Mouse (Mus musculus) CD4-positive, CD25-positive, alpha-beta regulatory T cell, adult 4 months (primary cell): ENCODE results near the gene Map10. TPM values are rescaled to one million over a fixed set of nuclear protein-coding genes. Genes with fewer than 3 reads are reported as not detected.

Experiments used
- ATAC-seq: one replicate; pipeline ENCODE4 v1.8.0; 2017
- polyA plus RNA-seq, 2 experiments: library from polyadenylated mRNA; unstranded; fragments of 100-300 nt; shearing (Covaris generic); gene quantifications; one replicate each; pipeline ENCODE4 v1.2.1; 2017

Gene Map10
- polyA plus RNA-seq, 2 experiments from 2014 or later, result 0.24 TPM; not detected in 1

DNA sequence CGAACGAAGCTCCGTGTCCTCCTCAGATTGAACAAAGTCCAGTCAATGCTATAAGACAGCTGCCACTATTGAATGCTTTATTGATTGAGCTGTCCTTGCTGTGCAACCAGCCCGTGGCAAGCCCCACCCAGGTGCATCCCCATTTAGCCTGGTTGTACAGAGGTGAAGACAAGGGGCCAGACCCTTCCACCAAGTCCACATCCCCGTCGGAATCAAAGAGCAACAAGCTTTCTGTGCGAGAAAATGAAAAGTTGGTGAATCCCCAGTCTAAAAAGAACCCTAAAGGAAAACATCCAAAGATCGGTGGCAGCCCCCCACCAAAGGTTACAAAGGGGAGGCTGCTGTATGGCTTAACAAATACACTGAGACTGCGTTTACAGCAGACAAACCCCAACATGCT, 1.3 kb downstream of the Map10 start:
- ATAC-seq, result no peak

- no peak for ATAC-seq
Measured at GRCm38 (mm10) chr8:125671371-125671770, 1.8 kb downstream of the Map10 start.

DNA sequence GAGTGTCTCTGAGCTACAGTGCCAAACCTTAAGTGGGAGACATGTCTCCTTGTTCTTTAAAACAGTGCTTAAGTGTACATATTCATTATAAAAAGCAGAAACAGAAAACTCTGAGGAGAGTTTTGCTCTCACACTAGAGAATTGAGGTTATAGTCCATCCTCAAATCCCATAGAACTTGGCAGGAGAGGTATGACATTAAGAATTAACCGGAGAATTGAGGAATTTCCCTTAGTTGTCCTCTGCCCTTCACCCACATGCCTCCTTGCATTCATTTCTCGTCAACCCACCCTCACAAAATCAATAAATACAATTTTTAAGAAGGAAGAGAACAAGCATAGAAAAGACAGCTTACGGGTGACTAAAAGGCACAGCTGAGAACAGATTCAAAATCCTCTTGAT, 6.2 kb downstream of the Map10 start:
- ATAC-seq, result no peak

DNA sequence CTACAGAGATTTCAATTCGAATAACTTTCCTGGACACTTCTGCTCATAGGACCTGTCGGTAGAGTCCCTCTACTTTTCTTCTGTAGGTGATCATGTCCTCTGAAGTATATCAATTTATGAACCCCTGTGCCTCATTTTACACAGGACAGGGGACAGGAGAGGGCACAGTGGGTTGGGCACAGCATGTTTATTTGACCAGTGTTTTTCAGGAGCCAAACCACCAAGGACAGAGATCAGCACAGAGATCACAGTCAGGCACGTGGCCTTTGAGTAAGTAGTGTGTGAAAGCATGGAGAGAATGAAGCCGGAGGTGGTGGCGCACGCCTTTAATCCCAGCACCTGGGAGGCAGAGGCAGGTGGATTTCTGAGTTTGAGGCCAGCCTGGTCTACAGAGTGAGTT, 7.9 kb downstream of the Map10 start:
- no peak for ATAC-seq

DNA sequence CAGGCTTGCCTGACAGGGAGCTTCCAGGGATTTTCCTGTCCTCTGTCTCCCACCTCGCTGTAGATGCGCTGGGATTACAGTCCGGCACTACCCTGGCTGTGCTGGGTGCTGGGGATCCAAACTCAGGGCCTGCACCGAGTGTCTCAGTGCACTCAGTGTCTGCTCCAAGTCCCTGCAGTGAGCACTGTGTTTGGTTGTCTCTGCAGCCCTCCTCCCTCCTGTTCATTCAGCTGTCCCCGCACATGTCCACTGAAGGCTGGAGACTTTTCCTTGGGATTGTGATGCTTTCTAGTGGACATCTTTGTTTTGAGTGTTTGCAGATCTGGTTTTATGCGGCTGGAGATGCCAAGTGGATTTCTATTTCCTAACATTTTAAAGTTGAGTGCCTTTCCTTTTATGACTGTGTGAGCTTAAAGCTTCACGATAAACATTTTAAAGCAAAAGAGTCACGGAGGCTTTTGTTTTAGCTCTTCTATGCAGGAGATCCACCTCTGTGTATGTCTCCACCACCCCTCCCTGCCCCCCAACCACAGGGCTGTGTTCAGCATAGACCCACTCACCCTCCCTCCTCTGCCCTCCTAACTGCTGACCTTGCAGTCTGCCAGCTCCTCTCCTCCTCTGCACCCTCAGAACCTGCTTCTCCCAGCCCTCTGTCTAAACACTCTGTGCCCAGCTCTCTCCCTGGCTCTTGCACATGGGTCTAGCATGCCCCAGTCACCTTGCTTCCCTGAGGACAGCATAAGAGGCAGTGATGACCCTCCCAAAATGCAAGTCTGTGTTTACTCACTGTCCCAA, 9.4 kb downstream of the Map10 start:
- no peak for ATAC-seq

GRCm38 (mm10) chr8:125680851-125681408, 11.3 kb downstream of the Map10 start:
- peak; percentile 11 for ATAC-seq

DNA sequence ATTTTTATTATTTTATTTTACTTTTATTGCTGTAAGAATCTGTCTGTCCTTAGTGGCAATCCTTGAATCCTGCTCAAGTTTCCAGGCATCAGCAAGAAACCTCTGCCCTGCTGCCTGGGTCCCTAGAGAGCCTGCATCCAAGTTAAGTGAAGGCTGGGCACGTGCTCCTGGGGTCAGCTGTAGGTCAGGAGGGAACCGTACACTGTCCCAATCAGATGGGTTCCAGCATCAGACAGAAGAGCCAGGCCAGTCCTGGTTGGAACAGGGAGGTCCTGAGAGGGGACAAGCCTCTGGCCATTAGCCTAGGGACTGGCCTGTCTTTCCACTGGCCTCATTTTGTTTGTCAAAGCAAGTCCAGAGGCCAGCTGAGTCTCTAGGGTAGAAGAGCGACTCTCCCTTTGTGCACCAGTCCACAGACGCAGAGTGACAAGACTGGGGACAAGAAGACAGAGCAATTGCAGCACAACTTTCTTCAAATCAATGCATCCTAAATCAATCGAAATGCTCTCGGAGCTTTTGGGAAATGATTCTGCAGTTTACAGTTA, 15.7 kb downstream of the Map10 start:
- ATAC-seq, result no peak

GRCm38 (mm10) chr8:125686221-125686865, 16.7 kb downstream of the Map10 start:
- no peak for ATAC-seq

GRCm38 (mm10) chr8:125690166-125690915, 20.7 kb downstream of the Map10 start:
- ATAC-seq, result no peak

GRCm38 (mm10) chr8:125690961-125691360, 21.3 kb downstream of the Map10 start:
- no peak for ATAC-seq

GRCm38 (mm10) chr8:125692447-125692846, 22.8 kb downstream of the Map10 start:
- no peak for ATAC-seq

DNA sequence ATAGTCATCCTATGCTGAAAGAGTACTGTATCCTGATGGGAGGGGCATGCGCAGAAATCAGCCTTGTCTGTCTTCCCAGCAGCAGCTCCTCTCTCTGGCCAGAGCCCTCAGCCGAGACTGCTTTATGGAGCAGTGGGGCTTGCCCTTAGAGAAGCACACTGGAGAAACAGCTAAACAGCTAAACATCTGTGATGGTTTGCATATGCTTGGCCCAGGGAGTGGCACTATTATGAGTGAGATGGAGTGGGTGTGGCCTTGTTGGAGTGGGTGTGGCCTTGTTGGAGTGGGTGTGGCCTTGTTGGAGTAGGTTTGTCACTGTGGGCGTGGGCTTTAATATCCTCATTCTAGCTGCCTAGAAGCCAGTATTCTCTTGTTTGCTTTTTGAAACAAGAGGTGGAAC, 23.6 kb downstream of the Map10 start:
- ATAC-seq, result no peak

DNA sequence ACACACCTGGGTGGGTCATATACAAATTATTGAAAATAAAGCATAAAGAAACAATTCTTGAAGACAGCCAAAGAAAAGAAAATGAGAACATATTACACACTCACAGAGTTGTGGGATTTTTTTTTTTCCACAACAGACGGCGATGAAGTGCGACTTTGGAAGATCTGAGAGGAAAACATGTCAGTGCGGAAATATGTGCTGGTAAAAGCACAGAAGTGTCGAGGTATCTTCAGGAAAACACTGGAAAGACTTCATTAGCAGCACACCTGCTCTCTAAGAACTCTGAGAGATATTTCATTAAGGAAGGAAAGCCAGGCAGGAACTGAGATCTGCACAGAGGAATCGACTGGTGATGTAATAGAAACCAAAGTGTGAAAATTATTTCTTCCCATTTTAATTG, 26.3 kb downstream of the Map10 start:
- no peak for ATAC-seq

- ATAC-seq, result no peak
Measured at GRCm38 (mm10) chr8:125699391-125700025, 29.9 kb downstream of the Map10 start.

- ATAC-seq, result no peak
Measured at GRCm38 (mm10) chr8:125700407-125700806, 30.8 kb downstream of the Map10 start.

DNA sequence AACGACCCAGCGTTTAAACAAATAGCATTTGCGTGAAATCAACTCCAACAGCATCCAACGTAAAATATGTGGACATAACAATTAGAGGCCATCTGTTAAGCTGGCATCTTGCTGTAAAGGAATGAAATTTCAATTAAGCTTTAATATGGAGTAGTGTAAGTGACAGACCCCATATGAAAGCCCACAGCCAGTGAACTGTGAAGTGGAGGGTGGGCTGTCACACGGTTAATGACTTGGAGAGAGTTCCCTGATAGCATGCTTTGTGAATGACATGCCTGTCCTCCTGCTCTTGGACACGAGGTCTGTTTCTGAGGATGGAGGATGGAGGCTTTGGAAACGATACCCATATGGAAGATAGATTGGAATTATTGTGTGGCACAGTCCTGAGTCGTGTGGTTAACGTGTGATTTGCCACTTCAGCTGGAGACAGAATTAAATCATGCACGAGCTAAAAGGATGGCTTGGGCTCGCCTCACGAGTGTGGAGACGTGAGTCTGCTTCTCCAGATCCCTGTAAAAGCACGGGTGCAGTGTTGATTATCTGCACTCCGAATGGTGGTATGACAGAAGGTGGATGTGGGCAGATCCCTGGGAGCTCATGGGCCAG, 33.4 kb downstream of the Map10 start:
- ATAC-seq, result no peak

DNA sequence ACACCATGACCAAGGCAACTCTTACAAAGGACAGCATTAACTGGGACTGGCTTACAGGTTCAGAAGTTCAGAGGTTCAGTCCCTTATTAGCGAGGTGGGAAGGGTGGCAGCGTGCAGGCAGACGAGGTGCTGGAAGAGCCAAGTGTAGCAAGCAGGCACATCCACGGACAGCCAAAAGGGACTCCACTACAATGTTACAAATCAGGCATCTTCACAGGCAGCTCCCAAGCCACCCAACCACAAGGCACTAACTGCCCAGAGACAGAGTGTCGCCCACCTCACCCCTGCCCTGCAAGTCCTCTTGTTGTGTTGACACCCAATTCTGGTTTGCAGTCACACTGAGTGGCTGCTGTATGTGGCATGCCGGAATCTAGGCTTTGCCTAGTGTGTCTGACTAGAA, 34.8 kb downstream of the Map10 start:
- ATAC-seq, result no peak

- no peak for ATAC-seq
Measured at GRCm38 (mm10) chr8:125705816-125706215, 36.2 kb downstream of the Map10 start.

DNA sequence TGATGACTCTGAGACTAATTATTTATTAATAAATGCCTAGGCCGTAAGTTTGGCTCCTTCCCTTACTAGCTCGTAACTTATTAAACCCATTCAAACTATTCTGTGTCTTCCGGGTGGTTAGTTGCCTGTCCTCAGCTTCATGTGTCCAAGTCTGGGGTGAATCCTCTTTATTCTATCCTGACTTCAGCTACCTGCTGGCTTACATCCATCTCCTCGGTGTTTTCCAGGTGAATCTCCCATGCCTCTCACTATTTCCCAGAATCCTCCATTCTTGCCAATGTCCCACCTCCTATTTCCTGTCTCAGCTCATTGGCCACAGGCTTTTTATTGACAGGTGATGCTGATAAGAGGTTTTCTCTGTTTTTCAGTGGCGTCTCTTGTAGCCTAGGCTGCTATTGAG, 39.6 kb downstream of the Map10 start:
- ATAC-seq, result no peak

DNA sequence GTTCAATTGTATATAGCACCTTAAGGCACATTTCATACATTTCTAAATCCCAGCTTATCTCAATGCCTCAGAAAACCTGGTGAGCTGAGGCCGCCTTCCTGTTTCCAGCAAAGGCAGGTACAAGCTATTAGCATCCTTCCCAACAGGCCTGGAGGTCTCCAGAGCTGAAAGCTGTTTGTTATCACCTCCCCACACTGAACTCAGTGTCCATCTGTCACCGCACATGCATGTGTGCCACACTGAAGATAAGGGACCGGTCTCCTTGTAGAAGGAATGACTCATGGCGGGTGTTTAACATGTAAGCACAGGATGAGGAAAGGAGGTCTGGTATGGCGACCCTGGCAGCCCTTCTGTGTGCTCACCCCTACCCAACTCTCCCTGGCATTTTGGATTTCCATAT, 41.9 kb downstream of the Map10 start:
- no peak for ATAC-seq

DNA sequence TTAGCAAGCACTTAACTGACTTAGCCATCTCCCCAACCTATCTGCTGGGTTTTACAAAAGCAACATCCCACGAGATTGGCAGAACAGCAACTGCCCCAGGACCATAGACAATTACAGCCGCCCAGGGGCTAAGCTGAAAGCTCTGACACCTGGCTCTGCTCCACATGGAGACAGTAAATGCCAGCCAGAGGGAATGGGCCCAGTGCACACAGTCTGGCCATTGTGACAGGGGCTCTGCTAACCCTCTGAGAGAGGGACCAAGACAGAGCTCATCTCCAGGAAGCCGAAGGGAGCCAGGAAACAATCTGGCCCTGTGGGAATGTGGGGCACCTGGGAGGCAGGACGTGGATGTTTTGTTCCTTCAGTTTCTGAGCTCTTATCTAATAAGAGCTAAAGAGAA, 46.6 kb downstream of the Map10 start:
- no peak for ATAC-seq

- no peak for ATAC-seq
Measured at GRCm38 (mm10) chr8:125716613-125717012, 47.0 kb downstream of the Map10 start.
